Mouse (Mus musculus) natural killer cell, adult 2 months (primary cell): ENCODE measurements around the gene Cd93.

Source experiments
- DNase-seq, 2 experiments: peaks; one replicate each; pipeline ENCODE4 v3.0.0; 2022; ENCODE audit warnings: low spot score in 2 of 2

Cd93 gene

GRCm38 (mm10) chr2:148443249-148443958 is at the start of gene Cd93:
Cd93 (minus strand) TSS chr2:148443563.
- peak; percentile 59 to 62 for DNase-seq

- DNase-seq: no peak
Observed at GRCm38 (mm10) chr2:148492108-148492507, 48.7 kb upstream of the Cd93 start.

DNA sequence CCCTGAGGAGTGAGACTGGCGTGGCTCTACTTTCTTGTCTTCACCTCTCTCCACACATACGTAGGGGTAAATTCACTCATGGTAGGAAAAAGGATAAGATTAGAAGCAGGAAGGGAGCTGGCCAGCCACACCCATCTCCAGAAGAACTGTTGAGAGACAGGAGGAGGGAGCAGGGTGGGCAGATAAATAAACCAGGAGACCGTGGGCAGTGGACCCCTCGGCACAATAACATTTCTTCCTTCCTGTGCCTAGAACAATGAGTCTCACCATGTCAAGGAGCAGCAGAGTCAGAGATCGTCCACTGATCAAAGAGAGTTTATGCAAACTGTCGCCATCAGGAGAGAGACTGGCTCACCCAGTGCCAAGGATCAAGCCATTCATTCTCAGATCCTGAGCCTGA is 46.8 kb upstream of the Cd93 start:
- DNase-seq: no peak

GRCm38 (mm10) chr2:148488885-148489284 is 45.5 kb upstream of the Cd93 start:
- DNase-seq: no peak

DNA sequence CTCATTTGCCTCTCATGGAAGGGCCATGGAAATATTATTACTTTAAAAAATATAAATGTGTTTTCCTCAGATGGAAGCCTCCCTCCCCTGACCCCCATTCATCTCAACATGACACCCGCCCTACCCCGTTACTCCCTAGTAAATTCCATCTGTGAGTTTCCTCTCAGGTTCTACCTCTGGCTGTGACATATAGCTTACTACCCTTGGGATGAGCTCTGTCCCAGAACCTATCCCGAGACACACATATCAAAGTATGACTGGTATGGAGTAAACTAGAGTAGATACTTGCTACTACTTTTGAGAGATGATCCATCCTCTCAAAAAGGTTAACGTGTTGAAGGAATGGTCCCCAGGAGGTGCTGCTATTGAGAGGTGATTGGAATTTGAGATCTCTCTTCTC is 42.2 kb upstream of the Cd93 start:
- DNase-seq: no peak

- DNase-seq: no peak
Observed at GRCm38 (mm10) chr2:148480376-148480775, 37.0 kb upstream of the Cd93 start.

DNA sequence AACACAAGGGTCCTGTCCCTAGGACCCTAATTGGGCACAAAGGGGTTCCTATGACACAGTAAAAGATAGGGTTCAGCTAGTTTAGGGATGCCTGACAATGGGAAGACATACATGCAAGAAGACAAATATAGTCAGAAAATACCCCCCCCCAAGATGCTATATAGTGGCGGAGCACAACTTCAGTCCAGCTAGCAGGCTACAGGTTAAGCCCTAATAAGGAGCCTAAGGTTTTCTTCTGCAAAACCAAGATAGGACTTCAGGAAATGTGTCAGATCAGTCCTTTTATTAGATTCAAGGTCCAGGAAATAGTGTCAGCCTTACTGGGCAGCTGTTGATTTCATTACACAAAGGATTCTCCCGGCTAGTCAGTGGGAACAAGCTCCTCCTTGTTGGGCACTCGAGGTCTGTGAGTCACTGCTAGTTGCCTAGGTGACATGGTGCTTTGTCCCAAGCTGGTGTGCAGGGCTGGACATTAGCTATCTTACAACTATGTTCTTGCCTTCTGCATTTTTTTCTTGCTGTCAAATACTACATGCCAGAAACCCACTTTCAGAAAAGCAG is 34.9 kb upstream of the Cd93 start:
- no peak for DNase-seq

- no peak for DNase-seq
Observed at GRCm38 (mm10) chr2:148477346-148477745, 34.0 kb upstream of the Cd93 start.

GRCm38 (mm10) chr2:148476576-148476975 is 33.2 kb upstream of the Cd93 start:
- no peak for DNase-seq

GRCm38 (mm10) chr2:148475879-148476495 is 32.6 kb upstream of the Cd93 start:
- no peak for DNase-seq

DNA sequence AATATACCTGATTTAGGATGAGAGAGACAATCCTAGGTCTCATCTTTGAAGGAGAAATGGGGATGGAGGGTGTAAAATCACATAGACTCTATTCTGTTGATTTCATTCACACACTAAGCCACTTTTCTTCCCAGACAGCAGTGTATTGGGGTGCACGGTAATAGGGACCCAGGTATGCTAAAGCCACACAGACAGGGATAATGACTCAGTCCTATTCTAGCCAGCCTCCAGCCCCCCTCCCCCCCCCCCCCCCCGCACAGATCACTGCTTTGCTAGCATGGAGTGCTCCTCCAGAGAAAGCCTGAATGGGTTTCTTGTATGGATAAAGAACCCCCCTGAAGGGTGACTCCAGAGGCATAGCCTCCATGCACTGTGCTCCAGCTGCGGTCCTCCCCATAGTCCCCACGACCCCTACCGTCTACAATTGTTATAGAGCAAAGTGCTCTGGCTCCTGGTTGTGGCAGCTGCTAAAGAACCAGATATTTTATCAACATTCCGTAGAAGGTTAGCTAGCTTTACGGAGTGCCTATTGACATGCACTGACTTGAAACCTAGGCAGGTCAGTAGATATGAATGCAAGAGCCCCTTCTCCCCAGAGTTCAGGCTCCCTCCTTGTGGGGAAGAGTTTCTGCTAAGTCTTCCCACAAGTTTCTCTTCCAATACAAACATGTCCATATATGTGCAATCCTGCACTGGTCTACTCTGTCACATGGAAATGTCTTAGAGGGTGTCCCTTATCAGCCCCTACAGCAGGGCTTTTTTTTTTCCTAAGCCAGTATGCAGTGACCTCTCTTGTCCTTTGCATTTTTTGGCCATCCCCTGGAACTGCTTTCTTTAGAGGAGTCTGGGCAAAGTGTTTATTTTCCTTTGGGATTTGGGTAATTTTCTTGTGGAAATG is 26.2 kb upstream of the Cd93 start:
- no peak for DNase-seq

- DNase-seq: no peak
Observed at GRCm38 (mm10) chr2:148467921-148468440, 24.6 kb upstream of the Cd93 start.

DNA sequence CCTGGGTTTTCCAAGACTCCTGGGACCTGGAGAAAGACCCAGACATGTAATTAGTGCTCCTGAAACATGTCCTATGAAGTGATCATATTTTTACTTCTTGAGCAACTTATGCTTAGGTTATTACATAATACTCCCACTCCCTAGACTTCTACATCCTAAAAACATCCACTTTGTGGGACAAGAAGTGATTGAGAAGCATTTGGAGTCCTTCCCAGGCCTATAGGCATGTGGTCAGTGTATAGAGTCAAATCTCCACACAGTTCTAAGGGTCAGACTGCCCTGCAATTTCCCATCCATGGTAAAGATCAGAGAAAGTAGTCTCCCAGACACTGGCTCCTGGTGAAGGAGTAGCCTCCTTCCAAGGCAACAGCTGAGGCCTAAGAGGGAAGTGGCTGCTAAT is 12.0 kb upstream of the Cd93 start:
- DNase-seq: no peak

- no peak for DNase-seq
Observed at GRCm38 (mm10) chr2:148454014-148454542, 10.7 kb upstream of the Cd93 start.

- DNase-seq: no peak
Observed at GRCm38 (mm10) chr2:148453061-148453460, 9.7 kb upstream of the Cd93 start.

DNA sequence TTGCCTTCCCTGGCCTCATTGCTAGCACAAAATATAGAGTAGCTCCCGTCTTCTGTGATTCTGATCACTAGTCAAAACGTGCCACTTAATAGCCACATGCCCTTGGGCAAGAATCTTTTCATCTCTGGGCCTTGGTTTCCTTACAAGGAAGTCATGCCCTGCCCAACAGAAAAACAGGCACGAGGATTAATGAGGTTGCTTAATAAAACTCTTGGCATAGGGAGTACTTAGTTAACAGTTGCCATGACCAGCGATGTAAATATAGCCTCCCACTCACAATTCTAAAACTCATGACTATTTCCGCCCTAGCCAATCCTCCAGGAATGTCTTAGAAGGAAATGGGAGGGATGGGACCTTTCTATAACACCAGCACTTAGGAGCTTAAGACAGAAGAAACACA is 8.1 kb upstream of the Cd93 start:
- DNase-seq: no peak

DNA sequence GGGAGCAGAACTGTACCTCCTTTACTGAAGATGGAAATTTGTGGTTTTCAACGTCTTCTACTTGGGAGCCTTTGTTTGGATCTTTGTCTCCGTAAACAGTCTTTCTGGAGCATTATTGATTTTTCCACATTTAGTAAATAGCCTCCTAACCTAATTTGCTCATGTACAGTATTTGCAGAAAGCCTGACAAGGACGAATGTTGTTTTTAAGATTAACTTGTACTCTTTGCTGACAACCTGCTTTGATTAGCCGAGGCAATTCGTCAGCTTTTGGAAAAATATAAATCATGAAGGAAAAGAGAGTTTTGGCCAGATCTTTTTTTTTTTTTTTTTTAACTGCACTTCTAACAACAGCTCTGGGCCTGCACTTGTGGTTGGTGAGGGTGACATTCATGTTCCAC is 7.3 kb upstream of the Cd93 start:
- DNase-seq: no peak

DNA sequence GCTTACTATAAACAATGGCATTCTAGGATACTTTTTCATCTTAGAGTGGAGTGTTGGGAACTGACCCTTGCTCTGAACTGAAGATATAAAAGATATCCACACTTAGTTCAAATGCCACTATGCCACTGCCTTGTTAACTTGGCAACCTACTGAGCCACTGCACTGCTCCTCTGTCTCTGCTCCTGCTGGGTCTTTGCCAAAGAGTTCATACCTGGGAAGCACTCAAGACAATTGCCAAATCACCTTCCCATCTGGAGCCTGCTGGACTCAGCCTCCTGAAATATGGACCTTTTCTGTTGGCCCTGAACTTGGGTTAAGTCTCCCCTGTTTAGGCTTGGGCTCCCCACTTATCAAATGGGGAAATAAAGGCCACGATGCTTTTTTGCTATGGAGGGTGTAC is 6.3 kb upstream of the Cd93 start:
- DNase-seq: no peak

DNA sequence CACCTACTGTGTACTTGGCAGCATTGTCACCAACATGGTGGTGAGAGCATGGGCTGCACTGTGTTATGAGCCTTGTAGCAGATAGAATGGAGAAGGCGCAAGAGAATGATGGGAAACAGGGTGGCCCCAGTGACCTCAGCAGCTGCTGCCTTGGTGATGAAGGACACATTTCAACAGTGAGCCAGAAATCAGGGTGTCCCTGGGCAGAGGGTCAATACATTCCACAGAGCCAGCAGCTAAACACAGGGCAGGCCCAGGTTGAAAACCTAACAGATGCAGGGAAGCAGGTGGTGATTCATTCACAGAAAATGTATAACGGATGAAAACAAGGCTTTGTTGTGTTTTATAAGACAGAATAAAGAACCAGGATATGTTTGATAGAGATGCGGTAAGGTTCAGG is 3.1 kb upstream of the Cd93 start:
- DNase-seq: no peak

- no peak for DNase-seq
Observed at GRCm38 (mm10) chr2:148445616-148446015, 2.3 kb upstream of the Cd93 start.

DNA sequence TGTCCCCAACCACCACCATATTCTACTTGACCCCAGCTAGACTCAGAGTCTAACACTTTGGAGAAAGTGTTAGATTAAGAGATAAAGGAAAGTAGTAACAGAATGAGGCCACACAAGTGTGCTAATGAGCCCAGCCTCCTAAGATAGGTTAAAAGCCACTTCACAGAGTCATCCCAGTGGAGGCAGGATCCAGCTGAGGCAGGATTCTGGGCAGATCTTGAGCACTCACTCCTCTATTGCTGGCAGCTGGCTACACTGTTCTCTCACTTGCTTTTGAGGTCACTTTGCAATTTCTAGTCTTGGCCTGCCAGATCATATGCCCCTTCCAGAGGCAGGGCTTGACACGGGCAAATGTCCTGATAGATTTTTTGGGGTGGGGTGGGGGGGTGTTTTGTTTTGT is 1.1 kb upstream of the Cd93 start:
- no peak for DNase-seq

DNA sequence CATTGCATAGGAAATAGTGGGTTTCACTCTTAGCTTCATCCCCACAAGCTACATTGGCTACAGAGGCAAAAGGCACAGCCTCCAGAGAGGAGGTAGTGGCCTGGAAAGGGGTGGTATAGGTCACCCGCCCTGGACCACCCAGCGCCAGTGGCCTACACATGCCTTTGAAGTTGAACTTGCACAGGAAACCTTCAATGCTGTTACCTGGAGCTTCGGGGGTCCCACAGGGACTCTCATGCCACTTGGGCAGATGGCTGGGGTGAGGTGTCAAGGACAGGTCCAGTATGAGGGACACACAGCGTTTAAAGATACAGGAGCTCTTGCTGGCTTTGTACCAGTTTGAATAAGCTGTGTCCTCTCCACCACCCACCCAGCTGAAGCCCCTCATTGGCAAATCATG is 653 bp downstream of the Cd93 start:
- DNase-seq: no peak
